Mouse (Mus musculus): ENCODE measurements around the gene Mast4.
"Not testable (repeated sequence)": the region's sequence is repeated elsewhere in the genome, so short reads cannot be mapped to it uniquely, and the experiment has no call there.

The Mast4 gene

DNA sequence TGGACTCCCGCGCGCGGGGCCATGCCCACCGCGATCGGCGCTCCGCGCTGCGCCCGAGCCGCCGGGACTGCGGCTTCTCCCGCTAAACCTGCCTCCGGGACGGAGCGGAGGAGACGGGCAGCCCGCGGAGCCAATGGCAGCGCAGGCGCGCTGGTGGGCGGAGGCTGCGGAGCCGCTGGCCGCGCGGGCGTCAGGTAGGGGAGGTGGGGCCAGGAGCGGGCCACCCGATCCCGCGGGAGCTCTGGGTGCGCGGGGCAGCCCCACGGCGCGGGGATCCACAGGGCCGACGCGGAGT, at the start of gene Mast4:
Mast4 (minus strand) TSS at position 106 of the 295 bp plus-strand sequence.
- DNase-seq (ENCODE audit: low read depth, low spot score), result no peak

DNA sequence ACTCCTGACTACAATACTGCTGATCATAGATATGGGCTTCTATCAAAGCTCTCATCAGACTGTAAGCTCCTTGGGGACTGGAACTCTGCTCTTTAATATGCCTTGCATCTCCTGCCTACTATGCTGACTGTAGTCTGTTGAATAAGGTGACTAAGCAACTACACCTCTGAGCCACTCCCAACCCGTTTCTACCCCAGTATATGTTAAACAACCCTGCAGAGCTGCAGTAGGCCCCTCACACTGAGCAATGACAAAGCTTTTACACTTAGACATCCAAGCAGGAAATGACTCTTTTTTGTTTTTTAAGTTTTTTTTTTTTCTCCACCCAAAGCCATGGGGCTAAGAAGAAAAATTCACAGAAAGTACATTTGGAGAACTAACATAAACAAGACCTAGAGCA, 40.2 kb upstream of the Mast4 start:
- no peak for DNase-seq (ENCODE audit: low read depth, low spot score)

DNA sequence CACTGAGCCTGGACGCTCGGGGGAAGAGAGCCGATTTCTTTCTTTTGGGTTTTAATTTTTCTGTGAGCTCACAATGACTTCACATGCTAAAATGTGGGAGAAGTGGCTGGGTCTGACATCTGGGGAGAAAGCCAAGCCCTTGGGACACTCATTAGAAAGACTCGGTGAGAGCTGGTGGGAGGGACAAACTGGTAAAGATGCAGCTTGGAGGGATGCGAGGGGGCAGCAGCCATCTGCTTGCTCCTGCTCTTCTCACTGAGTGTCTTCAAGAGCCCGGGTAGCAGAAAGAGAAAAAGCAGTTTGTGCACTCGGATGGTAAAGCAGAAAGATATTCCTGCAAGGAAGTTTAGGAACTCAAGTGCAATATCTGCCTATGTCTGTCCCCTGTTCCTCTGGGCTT, 34.9 kb upstream of the Mast4 start:
- no peak for DNase-seq (ENCODE audit: low read depth, low spot score)

DNA sequence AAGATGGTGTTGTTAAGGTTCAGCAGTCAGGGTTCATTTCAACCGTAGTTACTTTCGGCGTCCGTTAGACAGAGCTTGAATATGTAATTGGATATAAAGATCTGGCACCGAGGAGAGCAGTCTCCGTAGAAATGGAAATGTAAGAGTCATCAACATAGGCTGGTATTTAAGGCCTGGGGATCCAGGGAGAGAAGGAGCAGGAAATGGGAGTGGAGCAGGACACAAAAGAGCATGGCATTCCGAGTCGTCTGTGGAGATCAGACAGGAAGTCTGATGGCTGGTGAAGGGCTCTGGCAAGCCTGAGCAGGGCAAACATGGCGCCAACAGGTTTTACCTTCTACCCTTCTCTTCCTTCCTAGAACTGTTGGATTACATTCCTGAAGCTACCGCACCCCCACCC, 28.9 kb upstream of the Mast4 start:
- no peak for DNase-seq (ENCODE audit: low read depth, low spot score)

DNA sequence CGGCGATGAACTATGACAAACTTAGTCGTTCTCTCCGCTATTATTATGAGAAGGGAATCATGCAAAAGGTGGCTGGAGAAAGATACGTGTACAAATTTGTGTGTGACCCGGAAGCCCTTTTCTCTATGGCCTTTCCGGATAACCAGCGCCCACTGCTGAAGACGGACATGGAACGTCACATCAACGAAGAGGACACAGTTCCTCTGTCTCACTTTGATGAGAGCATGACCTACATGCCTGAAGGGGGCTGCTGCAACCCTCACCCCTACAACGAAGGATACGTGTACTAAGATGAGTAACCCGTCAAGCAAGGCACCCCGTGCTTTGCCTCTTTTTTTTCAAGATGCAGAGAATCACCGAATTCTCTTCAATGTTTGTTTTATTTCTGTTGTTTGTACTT, 23.1 kb upstream of the Mast4 start:
- not testable (repeated sequence) for DNase-seq (ENCODE audit: low read depth, low spot score)

DNA sequence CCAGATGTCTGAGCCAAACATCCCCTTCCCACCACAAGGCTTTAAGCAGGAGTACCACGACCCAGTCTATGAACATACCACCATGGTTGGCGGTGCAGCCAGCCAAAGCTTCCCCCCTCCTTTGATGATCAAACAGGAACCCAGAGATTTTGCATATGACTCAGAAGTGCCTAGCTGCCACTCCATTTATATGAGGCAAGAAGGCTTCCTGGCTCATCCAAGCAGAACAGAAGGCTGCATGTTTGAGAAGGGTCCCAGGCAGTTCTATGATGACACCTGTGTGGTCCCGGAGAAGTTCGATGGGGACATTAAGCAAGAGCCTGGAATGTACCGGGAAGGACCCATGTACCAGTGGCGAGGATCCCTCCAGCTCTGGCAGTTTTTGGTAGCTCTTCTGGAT, 22.6 kb upstream of the Mast4 start:
- not testable (repeated sequence) for DNase-seq (ENCODE audit: low read depth, low spot score)

DNA sequence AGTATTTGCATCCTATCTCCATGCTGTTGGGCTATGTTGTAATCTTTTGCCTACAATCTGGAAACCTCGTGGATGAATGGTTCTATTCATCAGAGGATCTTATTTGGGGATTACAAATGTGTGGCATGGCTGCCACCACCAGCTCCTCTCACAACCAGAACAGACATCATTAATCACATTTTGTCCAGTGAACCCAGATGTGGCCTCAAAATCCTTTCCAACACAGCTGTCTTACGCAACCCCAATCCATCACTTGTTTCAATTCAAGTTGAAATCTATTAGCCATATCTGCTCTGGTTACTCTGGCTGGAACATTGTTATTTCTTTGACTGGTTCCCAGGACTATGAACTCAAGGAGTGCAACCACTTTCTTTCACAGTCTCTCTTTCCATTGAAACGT, 20.4 kb upstream of the Mast4 start:
- DNase-seq (ENCODE audit: low read depth, low spot score), result no peak

DNA sequence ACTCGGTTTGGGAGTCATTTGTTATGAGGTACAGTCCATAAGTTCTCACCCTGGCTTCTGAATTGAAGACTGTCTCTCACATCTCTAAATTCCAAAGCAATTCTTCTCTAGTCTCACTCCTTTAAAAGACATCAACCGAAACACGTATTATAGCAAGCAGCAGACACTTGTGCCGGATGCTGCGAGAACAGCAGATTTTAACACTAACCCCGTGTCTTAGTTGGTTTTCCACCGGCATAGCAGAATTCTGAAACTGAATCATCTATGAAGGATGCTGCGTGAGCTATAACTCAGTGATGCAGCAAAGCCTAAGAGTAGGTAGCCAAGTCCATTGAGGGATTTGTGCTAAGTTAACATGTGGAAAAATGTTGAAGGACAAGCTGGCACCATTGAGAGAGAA, 10.5 kb upstream of the Mast4 start:
- no peak for DNase-seq (ENCODE audit: low read depth, low spot score)

DNA sequence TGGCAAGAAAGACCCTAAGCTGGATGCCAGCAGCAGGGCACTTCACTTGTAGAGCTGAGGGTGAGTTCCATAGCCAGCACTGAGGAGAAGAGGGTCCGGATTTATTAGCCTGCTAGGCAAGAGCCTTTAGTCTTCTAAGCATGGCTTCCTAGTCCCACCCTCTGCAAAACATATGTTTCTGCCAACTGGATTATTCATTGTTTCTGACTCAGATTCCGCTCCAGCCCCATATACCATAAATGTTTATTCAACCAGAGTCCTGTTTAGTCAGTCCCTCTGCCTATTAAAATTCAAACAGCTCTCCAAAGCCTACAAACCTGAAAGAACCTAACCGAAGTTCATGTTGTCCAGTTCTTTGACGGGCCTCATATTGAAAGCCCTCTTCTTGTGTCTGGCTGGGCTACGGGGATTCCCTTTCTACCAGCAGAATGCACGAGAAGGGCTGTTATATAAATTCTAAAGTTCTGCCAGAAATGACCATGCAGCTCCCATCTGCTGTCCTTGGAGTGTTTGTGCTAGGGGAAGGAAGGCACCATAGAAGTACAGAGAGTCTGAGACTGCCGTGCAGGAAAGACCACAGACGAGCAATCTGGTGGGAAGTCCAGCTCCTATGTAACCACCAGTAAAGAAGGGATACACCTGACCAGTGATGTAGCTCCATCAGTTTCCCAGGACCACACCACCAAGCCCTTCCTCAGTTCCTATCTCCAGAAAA, 9.9 kb upstream of the Mast4 start:
- no peak for DNase-seq (ENCODE audit: low read depth, low spot score)

DNA sequence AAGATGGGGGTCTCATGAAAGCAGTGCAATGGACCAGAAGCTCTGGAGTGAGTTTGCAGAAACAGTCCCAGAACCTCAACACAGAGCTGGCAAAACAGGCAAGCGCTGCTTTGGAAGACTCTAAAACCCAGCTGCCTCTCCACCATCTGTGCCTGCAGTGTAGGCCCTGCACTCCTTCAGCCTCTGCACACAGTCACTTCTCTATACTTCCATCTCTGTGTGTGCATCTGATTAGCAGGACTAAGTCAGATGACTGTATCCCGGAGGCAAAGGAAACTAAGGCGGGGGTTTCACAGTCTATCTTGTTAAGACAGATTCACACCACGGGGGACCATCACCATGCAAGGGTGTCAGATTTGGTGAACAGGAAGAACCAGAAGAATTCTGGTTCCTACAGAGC, 6.7 kb upstream of the Mast4 start:
- no peak for DNase-seq (ENCODE audit: low read depth, low spot score)

DNA sequence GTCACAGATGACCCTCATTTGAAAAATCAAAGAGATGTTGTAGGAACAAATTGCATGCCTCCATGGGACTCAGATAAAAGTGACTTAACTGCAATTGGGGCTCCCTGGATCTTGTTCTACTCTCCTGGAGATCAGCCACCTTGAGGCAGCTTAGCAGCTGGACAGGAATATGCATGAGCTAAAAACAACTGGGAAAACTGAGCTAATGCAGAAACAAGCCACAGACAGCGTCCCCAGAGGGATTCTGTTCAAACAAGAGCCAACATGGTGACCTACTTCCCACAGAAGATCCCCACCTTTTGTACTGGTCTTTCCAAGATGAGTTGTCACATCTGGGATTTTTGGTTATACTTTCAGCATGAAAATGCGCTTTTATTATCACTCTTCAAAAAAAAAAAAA, 4.3 kb upstream of the Mast4 start:
- no peak for DNase-seq (ENCODE audit: low read depth, low spot score)

DNA sequence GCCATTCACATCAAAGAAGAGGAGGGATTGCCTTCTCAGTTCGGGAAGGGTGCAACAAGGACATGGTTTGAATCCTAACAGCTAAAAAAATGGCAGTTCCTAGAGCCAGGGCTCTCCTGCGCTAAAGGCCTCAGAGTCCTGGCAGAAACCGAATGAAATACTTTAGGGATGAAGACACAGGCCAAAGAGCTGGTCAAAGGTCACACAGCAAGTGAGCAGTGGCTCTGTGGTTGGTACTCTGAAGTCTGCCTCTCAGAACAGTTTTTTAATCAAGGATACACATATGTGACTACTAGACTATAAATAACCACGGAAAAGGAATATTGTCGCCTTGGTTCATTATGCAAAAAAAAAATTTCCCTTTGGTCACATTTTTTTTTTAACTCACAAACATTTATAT, 1.9 kb upstream of the Mast4 start:
- no peak for DNase-seq (ENCODE audit: low read depth, low spot score)

DNA sequence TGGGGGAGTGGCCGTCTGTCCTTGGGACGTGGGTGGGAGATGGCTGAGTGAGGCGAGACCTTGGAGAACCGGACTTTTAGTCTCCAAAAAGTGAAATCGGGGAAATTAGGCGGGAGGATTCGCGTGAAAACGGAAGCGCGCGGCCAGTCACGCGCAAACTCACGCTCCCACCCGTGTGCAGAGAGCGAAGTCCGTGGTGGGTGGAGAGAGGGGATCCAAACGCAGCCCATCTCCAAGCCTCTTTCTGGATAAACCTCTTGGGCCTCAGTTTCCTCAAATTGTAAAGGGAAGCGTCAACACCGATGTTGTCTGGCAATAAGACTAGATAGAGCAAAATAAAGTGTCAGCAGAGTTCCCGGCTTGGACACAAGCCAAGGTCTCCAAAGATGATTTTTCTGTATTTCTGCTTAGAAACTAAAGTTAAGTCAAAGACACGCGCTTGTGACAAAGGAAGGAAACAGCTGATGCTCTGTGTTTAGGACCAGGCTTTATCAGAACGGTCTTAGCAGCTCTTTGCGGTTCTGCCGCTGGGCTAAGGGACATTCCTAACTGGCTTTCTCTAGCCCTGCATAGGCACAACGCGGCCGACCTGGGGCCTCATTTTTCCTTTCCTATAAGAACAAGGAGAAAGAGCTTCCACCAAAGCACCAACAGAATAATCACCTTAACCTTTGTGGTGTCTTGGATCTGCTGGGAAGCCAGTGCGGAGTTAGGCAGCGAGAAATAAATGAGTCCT, 594 bp upstream of the Mast4 start:
- no peak for DNase-seq (ENCODE audit: low read depth, low spot score)

DNA sequence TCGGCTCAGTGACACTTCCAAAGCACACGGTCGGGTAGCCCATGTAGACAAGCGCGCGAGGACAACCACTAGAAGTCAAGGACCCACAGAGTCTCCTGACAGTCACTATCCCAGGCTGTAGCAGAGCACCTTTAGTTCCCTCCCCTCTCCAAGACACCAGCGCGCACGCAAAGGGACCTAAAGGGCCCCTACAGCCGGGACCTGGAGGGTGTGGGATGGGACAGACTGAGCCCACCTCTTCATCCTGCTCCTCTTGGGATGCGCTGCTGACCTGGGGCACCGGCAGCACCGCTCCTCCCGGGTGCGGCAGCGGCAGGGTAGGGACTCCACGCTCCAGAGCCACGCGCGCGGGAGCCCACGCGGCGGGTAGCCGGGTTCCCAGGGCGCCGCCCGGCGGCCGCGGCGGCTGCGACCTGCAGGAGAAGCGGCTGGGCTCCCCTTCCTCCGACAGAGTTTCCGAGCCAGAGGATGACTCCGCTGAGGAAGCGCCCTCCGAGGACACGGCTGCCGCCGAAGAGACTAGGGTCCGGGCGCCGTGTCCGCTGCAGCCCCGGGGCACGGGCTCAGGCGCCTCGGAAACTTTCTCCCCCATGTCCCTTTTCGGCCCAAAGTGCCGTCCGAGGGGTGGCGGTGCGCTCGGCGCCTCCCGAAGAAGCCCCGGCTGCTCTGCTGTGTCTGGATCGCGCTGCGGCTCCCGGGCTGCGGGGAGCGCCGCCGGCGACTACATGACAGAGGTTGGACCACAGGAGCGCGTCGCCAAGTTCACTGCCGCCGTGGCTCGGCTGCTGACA, 501 bp downstream of the Mast4 start:
- no peak for DNase-seq (ENCODE audit: low read depth, low spot score)

DNA sequence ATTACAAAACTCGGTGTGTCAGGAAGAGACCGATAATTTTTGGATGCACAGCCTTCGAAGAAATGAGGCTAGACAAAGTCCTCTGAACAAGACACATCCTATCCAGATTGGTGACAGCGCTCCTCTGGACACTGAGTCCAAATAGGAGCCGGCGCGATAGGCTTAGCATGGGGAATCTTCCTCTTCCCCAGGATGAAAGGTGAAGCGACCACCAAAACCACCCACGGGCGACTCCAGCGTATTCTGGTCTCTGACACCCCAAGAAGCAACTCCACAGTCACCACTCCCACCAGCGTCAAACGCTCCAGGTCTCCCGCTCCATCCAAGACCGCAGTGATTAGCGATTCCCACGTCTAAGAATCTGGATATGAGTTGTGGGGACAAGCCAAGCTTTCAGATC, 1.1 kb downstream of the Mast4 start:
- DNase-seq (ENCODE audit: low read depth, low spot score), result no peak

DNA sequence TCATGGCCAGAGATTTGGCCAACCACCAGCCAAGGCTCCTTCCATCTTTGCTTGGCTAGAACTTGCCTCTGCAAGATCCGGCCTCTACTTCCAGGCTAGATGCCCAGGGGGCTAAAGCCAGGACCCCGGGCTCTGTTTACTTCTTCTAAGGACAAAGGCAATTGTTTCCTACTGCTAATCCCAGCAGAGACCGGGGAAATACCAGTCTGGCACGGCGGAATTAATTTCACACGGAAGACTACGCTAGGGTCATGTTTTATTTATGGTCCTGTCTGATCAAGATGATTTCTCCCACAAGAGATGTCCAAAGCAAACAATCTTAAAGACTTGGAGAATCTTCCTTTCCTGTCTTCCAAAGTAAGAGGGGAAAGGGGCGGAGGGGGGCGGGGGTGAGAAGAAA, 1.6 kb downstream of the Mast4 start:
- no peak for DNase-seq (ENCODE audit: low read depth, low spot score)

DNA sequence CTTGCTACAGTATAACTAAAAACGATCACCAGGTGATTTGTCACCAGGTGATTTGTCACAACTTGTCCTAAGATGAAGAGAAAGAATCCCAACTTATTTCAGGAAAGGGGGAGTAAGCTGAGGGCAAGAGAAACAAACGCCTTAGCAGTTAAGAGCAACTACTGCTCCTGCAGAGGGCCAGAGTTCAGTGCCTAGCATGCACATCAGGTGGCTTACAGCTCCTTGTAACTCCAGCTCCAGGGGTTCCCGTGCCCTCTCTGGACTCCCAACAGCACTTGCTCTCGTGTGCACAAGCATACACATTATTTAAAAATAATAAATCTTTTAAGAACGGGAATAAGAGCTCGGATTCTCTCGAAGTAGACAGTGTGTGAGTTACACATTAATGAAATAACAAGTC, 3.2 kb downstream of the Mast4 start:
- no peak for DNase-seq (ENCODE audit: low read depth, low spot score)

DNA sequence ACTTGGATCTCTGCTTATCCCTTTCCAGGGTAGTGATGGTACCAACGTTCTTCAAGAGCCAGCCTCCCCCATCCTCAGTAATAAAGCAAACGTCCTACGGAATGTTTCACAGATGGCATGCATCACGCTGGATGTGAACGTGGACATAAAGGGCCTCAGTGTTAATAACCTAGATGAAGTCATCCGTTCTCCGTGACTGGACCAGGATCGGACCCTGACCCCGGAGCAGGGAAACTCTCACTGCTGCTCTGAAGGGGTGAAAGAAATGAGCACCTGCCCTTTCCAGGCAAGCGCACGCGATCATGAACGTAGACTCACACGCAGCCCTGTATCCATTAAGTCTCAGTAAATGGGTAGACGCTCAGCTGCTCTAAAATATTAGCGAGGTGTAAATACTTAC, 6.0 kb downstream of the Mast4 start:
- no peak for DNase-seq (ENCODE audit: low read depth, low spot score)

DNA sequence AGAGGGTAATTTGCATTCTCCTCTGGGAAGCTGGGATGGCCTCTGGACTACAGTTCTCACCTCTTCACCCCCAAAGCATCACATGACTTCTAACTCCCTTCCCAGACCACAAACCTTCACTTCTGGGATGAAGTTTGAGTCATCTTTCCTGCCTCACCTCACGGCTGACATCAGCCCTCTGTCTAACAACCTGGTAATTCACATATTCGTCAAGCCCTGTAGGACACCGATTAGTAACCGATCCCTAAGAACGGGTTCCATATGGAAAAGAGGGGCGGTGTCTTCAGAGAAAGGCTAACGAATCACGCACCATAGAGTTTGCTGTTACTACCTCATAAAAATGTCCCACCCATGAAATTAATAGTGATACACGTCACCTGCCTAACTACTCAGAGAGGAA, 6.5 kb downstream of the Mast4 start:
- no peak for DNase-seq (ENCODE audit: low read depth, low spot score)

DNA sequence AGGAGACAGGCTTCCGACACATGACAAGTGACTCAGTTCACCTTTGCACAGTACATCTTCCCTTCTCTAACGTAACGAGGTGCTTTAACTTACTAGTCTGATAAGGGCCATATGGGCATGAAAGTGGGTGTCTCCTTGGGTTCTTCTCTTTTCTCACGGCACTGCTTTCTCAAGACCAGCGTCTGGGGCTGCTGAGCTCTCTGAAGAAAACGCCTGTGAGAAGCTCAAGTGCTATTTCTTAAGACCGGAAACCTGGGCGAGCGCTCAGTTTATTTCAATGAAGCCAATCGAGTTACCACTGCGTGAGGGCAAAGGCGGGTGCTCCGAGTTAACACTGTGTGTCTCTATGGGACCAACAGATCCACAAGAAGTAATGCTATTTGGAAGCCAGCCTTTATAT, 8.1 kb downstream of the Mast4 start:
- no peak for DNase-seq (ENCODE audit: low read depth, low spot score)

DNA sequence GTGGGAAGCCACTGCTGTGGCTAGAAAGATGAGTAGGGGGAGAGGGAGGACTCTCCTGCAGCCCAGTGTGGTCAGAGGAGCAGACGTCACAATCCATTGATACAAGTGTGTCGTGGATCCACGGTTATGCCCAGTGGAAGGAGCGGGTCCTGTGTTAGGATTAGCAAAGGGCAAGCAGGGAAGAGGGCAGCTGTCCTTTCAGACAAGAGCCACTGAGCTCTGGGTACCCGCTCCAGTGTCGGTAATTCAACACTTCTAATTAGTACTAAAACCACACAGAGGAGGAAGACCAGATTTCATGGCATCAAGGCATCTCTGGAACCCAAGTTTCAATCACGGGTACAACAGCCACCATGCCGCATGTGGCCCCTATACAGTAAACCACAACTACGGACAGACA, 14.4 kb downstream of the Mast4 start:
- no peak for DNase-seq (ENCODE audit: low read depth, low spot score)

DNA sequence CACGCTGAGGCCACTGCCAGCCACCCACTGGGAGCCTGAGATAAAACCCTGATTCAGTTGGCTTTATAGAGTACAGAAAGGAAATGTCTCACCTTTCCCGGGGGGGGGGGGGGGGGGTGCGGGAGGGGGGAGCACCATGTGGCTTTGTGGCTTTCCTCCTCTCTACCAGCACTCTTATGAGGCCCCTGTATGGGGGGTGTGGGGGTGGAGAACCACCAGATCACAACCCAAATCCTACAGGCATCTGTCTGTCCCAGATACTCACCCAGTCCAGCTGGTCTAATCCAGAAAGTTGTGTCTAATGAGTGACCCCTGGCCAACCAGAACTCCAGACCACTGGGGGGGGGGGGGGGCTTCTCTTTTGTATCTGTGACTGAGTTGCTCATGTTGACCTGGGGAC, 15.0 kb downstream of the Mast4 start:
- DNase-seq (ENCODE audit: low read depth, low spot score), result no peak

DNA sequence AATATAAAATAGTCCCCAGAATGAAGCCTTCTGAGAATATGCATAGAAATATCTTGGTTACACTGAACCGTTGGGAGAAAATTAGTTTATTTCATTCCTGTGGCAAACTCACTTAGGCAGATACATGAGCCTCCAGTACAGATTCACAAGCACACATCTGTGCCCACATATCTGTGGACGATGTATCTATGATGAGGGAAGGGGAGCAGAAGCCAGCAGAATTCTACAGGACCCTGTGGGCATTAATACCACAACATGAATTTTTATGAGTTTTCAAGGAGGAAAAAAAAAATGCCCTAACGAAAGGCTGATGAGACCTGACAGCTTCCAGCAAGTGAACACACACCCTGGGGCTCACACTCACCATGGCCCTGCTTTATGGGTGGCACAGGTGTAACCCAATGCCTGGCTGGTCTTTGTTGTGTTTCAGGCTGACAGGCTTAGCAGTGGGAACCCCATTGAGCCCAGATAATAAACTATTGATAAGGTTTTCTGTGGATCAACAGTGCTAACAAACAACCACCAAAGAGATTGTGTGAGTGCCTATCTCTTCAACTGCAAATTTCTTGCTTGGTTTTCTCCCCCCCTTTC, 17.4 kb downstream of the Mast4 start:
- DNase-seq (ENCODE audit: low read depth, low spot score), result no peak
